Mouse (Mus musculus): ENCODE results near the gene Olfr1122. TPM values are rescaled to one million over a fixed set of nuclear protein-coding genes. Genes with fewer than 3 reads are reported as not detected.
"Not testable (repeated sequence)": the region's sequence is repeated elsewhere in the genome, so short reads cannot be mapped to it uniquely, and the experiment has no call there.

Gene Olfr1122
- not detected in 2 replicates for polyA plus RNA-seq (2011; ENCODE audit: insufficient read depth, insufficient read length, low read depth, missing spikeins)

- H3K36me3 ChIP-seq (ENCODE audit: control insufficient read depth, insufficient read depth, low read length, poor library complexity, severe bottlenecking): no peaks in the 10 kb centered on the region
- no peak within 1 kb of the TSS for H3K4me3 ChIP-seq (ENCODE audit: low read depth, low read length)
- H3K4me1 ChIP-seq (ENCODE audit: control insufficient read depth, insufficient read depth, low read length): no peaks in the 10 kb centered on the region
- H3K9ac ChIP-seq (ENCODE audit: low read depth, poor library complexity, severe bottlenecking): no peak within 1 kb of the TSS
- no peaks in the 10 kb centered on the region for H3K27me3 ChIP-seq (ENCODE audit: control insufficient read depth, insufficient read depth, low read length, poor library complexity, severe bottlenecking)
- TF ChIP-seq CTCF (IDR thresholded peaks at IDR 0.05; ENCODE audit: low read depth, low read length): no peak
- no peak for TF ChIP-seq POLR2A (IDR thresholded peaks at IDR 0.05; ENCODE audit: insufficient read depth, low read length)
- no peak for TF ChIP-seq EP300 (IDR thresholded peaks at IDR 0.05; ENCODE audit: insufficient read depth, low read depth, low read length)
- H3K27ac ChIP-seq (ENCODE audit: insufficient read depth, low read length): no peak within 1 kb of the TSS
- H3K9me3 ChIP-seq (replicated peaks; ENCODE audit: control insufficient read depth, insufficient read depth, low read length, poor library complexity, severe bottlenecking): no peaks in the 10 kb centered on the region
These were observed at the start of gene Olfr1122 for GRCm38 (mm10) chr2:87385549-87385948. Olfr1122 (plus strand) TSS chr2:87385849.

GRCm38 (mm10) chr2:87354515-87354914, 31.1 kb upstream of the Olfr1122 start, which contains the start of gene Olfr1120:
Olfr1120 (plus strand) TSS chr2:87354815.
- Histone ChIP-seq H3K9me3 (replicated peaks; ENCODE audit: control insufficient read depth, insufficient read depth, low read length, poor library complexity, severe bottlenecking) (no peaks in the 10 kb centered on the region), H3K36me3 (ENCODE audit: control insufficient read depth, insufficient read depth, low read length, poor library complexity, severe bottlenecking) (no peaks in the 10 kb centered on the region), H3K4me3 (ENCODE audit: low read depth, low read length) (no peak within 1 kb of the TSS), H3K9ac (ENCODE audit: low read depth, poor library complexity, severe bottlenecking) (no peak within 1 kb of the TSS), H3K4me1 (ENCODE audit: control insufficient read depth, insufficient read depth, low read length) (no peaks in the 10 kb centered on the region), H3K27me3 (ENCODE audit: control insufficient read depth, insufficient read depth, low read length, poor library complexity, severe bottlenecking) (no peaks in the 10 kb centered on the region), H3K27ac (ENCODE audit: insufficient read depth, low read length) (no peak within 1 kb of the TSS)
- TF ChIP-seq EP300 (IDR thresholded peaks at IDR 0.05; ENCODE audit: insufficient read depth, low read depth, low read length) (no peak), POLR2A (IDR thresholded peaks at IDR 0.05; ENCODE audit: insufficient read depth, low read length) (no peak), CTCF (IDR thresholded peaks at IDR 0.05; ENCODE audit: low read depth, low read length) (no peak)

GRCm38 (mm10) chr2:87360121-87360520, 25.5 kb upstream of the Olfr1122 start:
- H3K4me1 ChIP-seq (ENCODE audit: control insufficient read depth, insufficient read depth, low read length); H3K36me3 ChIP-seq (ENCODE audit: control insufficient read depth, insufficient read depth, low read length, poor library complexity, severe bottlenecking); H3K27ac ChIP-seq (ENCODE audit: insufficient read depth, low read length); H3K4me3 ChIP-seq (ENCODE audit: low read depth, low read length); H3K27me3 ChIP-seq (ENCODE audit: control insufficient read depth, insufficient read depth, low read length, poor library complexity, severe bottlenecking); H3K9ac ChIP-seq (ENCODE audit: low read depth, poor library complexity, severe bottlenecking); H3K9me3 ChIP-seq (replicated peaks; ENCODE audit: control insufficient read depth, insufficient read depth, low read length, poor library complexity, severe bottlenecking): not testable (repeated sequence)

- Histone ChIP-seq H3K4me1 (ENCODE audit: control insufficient read depth, insufficient read depth, low read length) (no peaks in the 10 kb centered on the region), H3K9ac (ENCODE audit: low read depth, poor library complexity, severe bottlenecking) (no peak within 1 kb of the TSS), H3K27me3 (ENCODE audit: control insufficient read depth, insufficient read depth, low read length, poor library complexity, severe bottlenecking) (no peaks in the 10 kb centered on the region), H3K4me3 (ENCODE audit: low read depth, low read length) (no peak within 1 kb of the TSS), H3K9me3 (replicated peaks; ENCODE audit: control insufficient read depth, insufficient read depth, low read length, poor library complexity, severe bottlenecking) (no peaks in the 10 kb centered on the region), H3K27ac (ENCODE audit: insufficient read depth, low read length) (no peak within 1 kb of the TSS), H3K36me3 (ENCODE audit: control insufficient read depth, insufficient read depth, low read length, poor library complexity, severe bottlenecking) (no peaks in the 10 kb centered on the region)
- TF ChIP-seq POLR2A (IDR thresholded peaks at IDR 0.05; ENCODE audit: insufficient read depth, low read length) (no peak), EP300 (IDR thresholded peaks at IDR 0.05; ENCODE audit: insufficient read depth, low read depth, low read length) (no peak), CTCF (IDR thresholded peaks at IDR 0.05; ENCODE audit: low read depth, low read length) (no peak)
These were observed 16.1 kb upstream of the Olfr1122 start, which contains the start of gene Olfr1121 for GRCm38 (mm10) chr2:87369595-87369994. Olfr1121 (plus strand) TSS chr2:87369895.

DNA sequence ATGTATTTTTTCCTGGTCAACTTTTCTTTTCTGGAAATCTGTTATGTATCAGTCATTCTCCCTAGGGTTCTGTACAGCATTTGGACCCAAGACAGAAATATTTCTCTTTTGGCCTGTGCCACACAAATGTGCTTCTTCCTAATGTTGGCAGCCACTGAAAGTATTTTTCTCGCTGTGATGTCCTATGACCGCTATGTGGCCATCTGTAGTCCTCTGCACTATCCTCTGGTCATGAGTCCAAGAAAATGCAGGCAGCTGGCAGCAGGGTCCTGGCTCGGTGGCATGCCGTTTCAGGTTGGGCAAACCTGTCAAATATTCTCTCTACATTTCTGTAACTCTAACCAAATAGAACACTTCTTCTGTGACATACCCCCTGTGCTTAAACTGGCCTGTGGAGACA, 13.9 kb upstream of the Olfr1122 start:
- no peak for TF ChIP-seq EP300 (IDR thresholded peaks at IDR 0.05; ENCODE audit: insufficient read depth, low read depth, low read length)

GRCm38 (mm10) chr2:87383935-87384334, 1.7 kb upstream of the Olfr1122 start:
- H3K4me1 ChIP-seq (ENCODE audit: control insufficient read depth, insufficient read depth, low read length): no peaks in the 10 kb centered on the region
- H3K27me3 ChIP-seq (ENCODE audit: control insufficient read depth, insufficient read depth, low read length, poor library complexity, severe bottlenecking): no peaks in the 10 kb centered on the region
- no peak overlapping the region for H3K4me3 ChIP-seq (ENCODE audit: low read depth, low read length)
- H3K9ac ChIP-seq (ENCODE audit: low read depth, poor library complexity, severe bottlenecking): no peak overlapping the region
- H3K9me3 ChIP-seq (replicated peaks; ENCODE audit: control insufficient read depth, insufficient read depth, low read length, poor library complexity, severe bottlenecking): no peaks in the 10 kb centered on the region
- no peaks in the 10 kb centered on the region for H3K36me3 ChIP-seq (ENCODE audit: control insufficient read depth, insufficient read depth, low read length, poor library complexity, severe bottlenecking)
- no peak overlapping the region for H3K27ac ChIP-seq (ENCODE audit: insufficient read depth, low read length)
- TF ChIP-seq EP300 (IDR thresholded peaks at IDR 0.05; ENCODE audit: insufficient read depth, low read depth, low read length) (no peak), POLR2A (IDR thresholded peaks at IDR 0.05; ENCODE audit: insufficient read depth, low read length) (no peak)

More for the DNA sequence above, 13.9 kb upstream of the Olfr1122 start:
- no peak overlapping the region for H3K4me3 ChIP-seq (ENCODE audit: low read depth, low read length)
- H3K27me3 ChIP-seq (ENCODE audit: control insufficient read depth, insufficient read depth, low read length, poor library complexity, severe bottlenecking): no peaks in the 10 kb centered on the region
- no peak overlapping the region for H3K27ac ChIP-seq (ENCODE audit: insufficient read depth, low read length)
- H3K36me3 ChIP-seq (ENCODE audit: control insufficient read depth, insufficient read depth, low read length, poor library complexity, severe bottlenecking): no peaks in the 10 kb centered on the region
- H3K4me1 ChIP-seq (ENCODE audit: control insufficient read depth, insufficient read depth, low read length): no peaks in the 10 kb centered on the region
- H3K9ac ChIP-seq (ENCODE audit: low read depth, poor library complexity, severe bottlenecking): no peak overlapping the region
- H3K9me3 ChIP-seq (replicated peaks; ENCODE audit: control insufficient read depth, insufficient read depth, low read length, poor library complexity, severe bottlenecking): no peaks in the 10 kb centered on the region

DNA sequence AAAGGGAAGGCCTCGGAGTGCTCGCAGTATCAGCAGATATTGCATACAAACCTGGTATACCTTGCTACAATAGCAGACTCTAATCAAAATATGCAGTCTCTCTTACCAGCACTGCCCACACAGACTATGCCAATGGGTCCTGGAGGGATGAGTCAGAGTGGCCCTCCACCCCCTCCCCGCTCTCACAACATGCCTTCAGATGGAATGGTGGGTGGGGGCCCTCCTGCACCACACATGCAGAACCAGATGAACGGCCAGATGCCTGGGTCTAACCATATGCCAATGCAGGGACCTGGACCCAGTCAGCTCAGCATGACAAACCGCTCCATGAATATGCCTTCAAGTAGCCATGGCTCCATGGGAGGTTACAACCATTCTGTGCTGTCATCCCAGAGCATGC, 8.0 kb downstream of the Olfr1122 start:
- H3K27me3 ChIP-seq (ENCODE audit: control insufficient read depth, insufficient read depth, low read length, poor library complexity, severe bottlenecking); H3K36me3 ChIP-seq (ENCODE audit: control insufficient read depth, insufficient read depth, low read length, poor library complexity, severe bottlenecking); H3K4me3 ChIP-seq (ENCODE audit: low read depth, low read length); H3K27ac ChIP-seq (ENCODE audit: insufficient read depth, low read length); H3K4me1 ChIP-seq (ENCODE audit: control insufficient read depth, insufficient read depth, low read length); H3K9ac ChIP-seq (ENCODE audit: low read depth, poor library complexity, severe bottlenecking); H3K9me3 ChIP-seq (replicated peaks; ENCODE audit: control insufficient read depth, insufficient read depth, low read length, poor library complexity, severe bottlenecking): not testable (repeated sequence)

DNA sequence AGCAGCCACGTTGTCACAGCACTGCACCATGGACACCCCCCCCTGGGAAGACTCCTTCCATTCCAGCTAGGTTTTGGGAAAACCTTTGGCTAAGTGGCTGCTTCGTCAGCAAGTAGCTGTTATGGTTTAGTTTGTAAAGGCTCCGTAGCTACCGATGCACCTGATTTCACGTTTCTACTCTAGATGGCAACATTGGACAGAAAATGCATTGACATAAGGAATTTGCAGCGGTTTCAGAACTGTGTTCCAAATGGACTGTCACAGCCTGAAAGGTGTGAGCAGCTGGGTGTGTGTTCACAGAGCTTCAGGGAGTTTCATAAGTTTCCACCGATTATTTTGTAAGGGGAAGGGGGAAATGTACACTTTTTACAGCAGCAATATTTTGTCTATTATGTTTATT, 9.0 kb downstream of the Olfr1122 start:
- not testable (repeated sequence) for H3K4me1 ChIP-seq (ENCODE audit: control insufficient read depth, insufficient read depth, low read length); H3K27ac ChIP-seq (ENCODE audit: insufficient read depth, low read length); H3K4me3 ChIP-seq (ENCODE audit: low read depth, low read length); H3K9me3 ChIP-seq (replicated peaks; ENCODE audit: control insufficient read depth, insufficient read depth, low read length, poor library complexity, severe bottlenecking); H3K36me3 ChIP-seq (ENCODE audit: control insufficient read depth, insufficient read depth, low read length, poor library complexity, severe bottlenecking); H3K9ac ChIP-seq (ENCODE audit: low read depth, poor library complexity, severe bottlenecking); H3K27me3 ChIP-seq (ENCODE audit: control insufficient read depth, insufficient read depth, low read length, poor library complexity, severe bottlenecking)
